Mouse (Mus musculus) liver, adult 2 months (tissue): Measurements from ENCODE around the gene Poldip3. TPM values are rescaled to one million over a fixed set of nuclear protein-coding genes. Genes with fewer than 3 reads are reported as not detected.

Source experiments
- DNase-seq: peaks from one replicate; pipeline ENCODE4 v3.0.0-alpha.2; 2011; ENCODE audit warnings: low read depth, low spot score; ENCODE audit errors: extremely low read depth
- H3K27ac ChIP-seq: fragments of 200-500 bp; replicated peaks from 2 replicates; pipeline ENCODE4 v1.5.1; 2012; ENCODE audit warnings: low read depth, mild to moderate bottlenecking, control low read depth, inconsistent platforms, low read length; ENCODE audit not compliant: insufficient read depth
- H3K27me3 ChIP-seq: fragments of 200-500 bp; 2 replicates; pipeline ENCODE4 v1.6.1; 2012; ENCODE audit warnings: mild to moderate bottlenecking, moderate library complexity, low read length, inconsistent platforms; ENCODE audit not compliant: control insufficient read depth, insufficient read depth
- H3K36me3 ChIP-seq: fragments of 200-500 bp; 2 replicates; pipeline ENCODE4 v1.6.1; 2012; ENCODE audit warnings: low read length, inconsistent platforms; ENCODE audit not compliant: control insufficient read depth, insufficient read depth
- H3K4me1 ChIP-seq: fragments of 200-500 bp; 2 replicates; pipeline ENCODE4 v1.6.1; 2011; ENCODE audit warnings: low read length; ENCODE audit not compliant: control insufficient read depth, insufficient read depth
- H3K4me3 ChIP-seq: fragments of 200-500 bp; 2 replicates; pipeline ENCODE4 v1.5.1; 2011; ENCODE audit warnings: low read depth, mild to moderate bottlenecking, control low read depth, low read length, moderate library complexity; ENCODE audit not compliant: insufficient read depth
- H3K79me2 ChIP-seq: fragments of 200-500 bp; 2 replicates; pipeline ENCODE4 v1.6.1; 2012; ENCODE audit warnings: inconsistent platforms, mild to moderate bottlenecking, low read length, moderate library complexity; ENCODE audit not compliant: control insufficient read depth, insufficient read depth
- H3K9ac ChIP-seq: fragments of 200-500 bp; 2 replicates; pipeline ENCODE4 v1.6.1; 2012; ENCODE audit warnings: low read depth, mild to moderate bottlenecking, control low read depth, inconsistent platforms, low read length
- CTCF ChIP-seq: fragments of 200-500 bp; IDR thresholded peaks from 2 replicates; pipeline ENCODE4 v1.5.1; 2011; ENCODE audit warnings: low read depth, low read length, control low read depth
- POLR2A ChIP-seq: fragments of 200-500 bp; IDR thresholded peaks from 2 replicates; pipeline ENCODE4 v1.6.1; 2011; ENCODE audit warnings: low read length, control low read depth; ENCODE audit not compliant: insufficient read depth; ENCODE audit errors: extremely low read depth
- WGBS: fragments of 180-500 bp; shearing (Covaris S2); methylation state at CpG from one replicate; pipeline ENCODE4 v1.1.7; 2018; 5-methylcytosine and 5-hydroxymethylcytosine counted together
- polyA plus RNA-seq: library from polyadenylated mRNA; depleted of rRNA; stranded (reverse); fragments of >200 nt; gene quantifications from 2 replicates; pipeline ENCODE4 v1.2.3, GENCODE M21; 2012
- total RNA-seq: library from RNA; depleted of rRNA; stranded (reverse); fragments of >200 nt; gene quantifications from 2 replicates; pipeline ENCODE4 v1.2.3, GENCODE M21; 2014

Poldip3 gene
- total and polyA plus RNA-seq, 2 experiments, result 21.6 to 34.6 TPM

DNA sequence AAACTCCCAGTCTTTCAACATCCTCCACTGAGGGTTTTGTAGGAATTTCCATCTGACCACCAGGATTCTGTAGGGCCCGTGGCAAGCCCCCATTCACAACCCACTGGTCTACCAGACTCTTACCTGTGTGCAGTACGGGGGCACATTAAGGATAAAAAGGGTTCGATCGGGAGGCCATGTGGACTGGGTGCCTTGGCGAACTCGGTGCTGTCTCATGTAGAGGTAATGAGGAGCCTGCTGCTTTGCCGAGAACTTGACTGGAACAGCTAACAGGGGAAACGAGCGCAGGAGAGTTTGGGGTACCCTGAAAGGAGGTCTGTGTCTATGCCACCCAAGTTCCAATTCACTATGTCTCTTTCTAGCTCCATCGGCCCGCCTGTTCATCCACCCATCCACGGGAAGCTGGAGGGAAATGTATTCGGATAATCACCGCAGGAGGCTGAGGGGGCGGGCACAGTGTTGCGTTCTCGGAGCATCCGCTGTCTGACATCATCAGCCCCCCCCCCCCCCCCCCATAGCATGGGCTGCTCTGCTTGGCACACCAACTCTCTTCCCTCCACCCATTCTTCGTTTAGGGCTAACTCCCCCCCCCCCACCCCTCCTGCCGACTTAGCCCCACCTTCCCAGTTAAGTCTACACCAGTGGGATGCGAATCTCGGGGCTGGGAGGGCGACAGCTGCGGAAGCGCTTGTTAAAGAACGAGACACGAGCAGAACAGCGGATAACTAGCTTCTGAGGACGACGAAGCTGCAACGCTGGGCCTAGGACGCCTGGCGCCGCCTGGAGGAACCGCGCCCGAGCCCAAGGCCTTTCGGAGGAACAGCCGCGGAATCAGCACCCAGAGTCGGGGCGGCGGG is 27.2 kb downstream of the Poldip3 start:
- peak overlapping the region; percentile 56 for H3K27ac ChIP-seq
- H3K27me3 ChIP-seq, result no peaks in the 10 kb centered on the region
- peak overlapping the region; percentile 97 for H3K9ac ChIP-seq
- peaks cover 9% of the 10 kb centered on the region; the same call in 1 of the 2 replicates for H3K79me2 ChIP-seq
- no peak for TF ChIP-seq POLR2A
- TF ChIP-seq CTCF, result no peak
- peaks cover 5% of the 10 kb centered on the region; the same call in 1 of the 2 replicates for H3K4me1 ChIP-seq
- DNase-seq, result no peak
- 4% methylated on average over 43 of the region's 43 CpGs for WGBS
- peaks cover 2% of the 10 kb centered on the region for H3K36me3 ChIP-seq
- H3K4me3 ChIP-seq, result peak overlapping the region; percentile 100

DNA sequence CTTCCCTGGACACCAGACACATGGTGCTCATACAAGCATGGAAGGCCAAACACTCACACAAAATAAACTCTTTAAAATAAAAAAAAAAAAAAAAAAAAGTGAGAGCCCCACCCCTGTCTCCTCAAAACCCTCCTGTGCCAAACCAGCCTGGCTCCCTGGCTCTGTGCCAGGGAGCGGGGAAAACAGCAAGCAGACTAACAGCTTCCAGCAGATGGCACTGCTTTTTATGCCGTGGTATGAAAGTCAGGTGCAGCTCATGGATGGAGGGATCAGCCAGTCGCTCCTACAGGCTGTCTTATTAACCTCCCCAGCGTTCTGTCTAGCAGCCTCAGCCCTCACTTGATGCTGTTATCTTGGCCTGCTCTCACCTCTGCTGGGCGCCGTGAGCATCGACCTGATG is 30.8 kb downstream of the Poldip3 start:
- no peak for TF ChIP-seq POLR2A
- peak; percentile 63 for TF ChIP-seq CTCF
- Histone ChIP-seq H3K27me3 (no peaks in the 10 kb centered on the region), H3K79me2 (peaks cover 9% of the 10 kb centered on the region; the same call in 1 of the 2 replicates), H3K27ac (no peak overlapping the region), H3K36me3 (no peaks in the 10 kb centered on the region; the same call in 1 of the 2 replicates), H3K4me1 (peaks cover 5% of the 10 kb centered on the region; the same call in 1 of the 2 replicates), H3K4me3 (no peak overlapping the region), H3K9ac (no peak overlapping the region)
- 48% methylated on average over 7 of the region's 7 CpGs for WGBS
- DNase-seq, result peak; percentile 57

DNA sequence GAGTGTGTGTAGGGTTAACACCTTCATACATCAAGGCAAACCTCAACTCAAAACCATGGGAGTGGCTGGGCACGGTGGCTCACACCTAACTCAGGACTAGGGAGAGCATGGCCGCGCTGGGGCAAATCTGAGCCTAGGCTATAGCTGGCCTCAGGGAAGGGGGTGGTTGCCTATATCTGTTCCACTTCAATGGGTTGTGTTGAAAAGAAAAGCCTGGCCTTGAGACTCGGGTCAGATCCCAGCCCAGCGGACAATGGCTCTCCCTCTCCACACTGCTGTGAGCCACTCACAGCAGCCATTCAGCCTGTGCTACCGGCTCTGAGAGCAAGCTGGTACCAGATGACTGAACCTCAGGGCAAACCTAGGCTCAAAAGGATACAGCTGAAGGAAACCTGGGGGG is 34.1 kb downstream of the Poldip3 start:
- H3K27me3 ChIP-seq, result no peaks in the 10 kb centered on the region
- DNase-seq, result no peak
- no peaks in the 10 kb centered on the region; the same call in 1 of the 2 replicates for H3K36me3 ChIP-seq
- H3K9ac ChIP-seq, result no peak overlapping the region
- H3K4me1 ChIP-seq, result no peaks in the 10 kb centered on the region
- no peak overlapping the region for H3K4me3 ChIP-seq
- H3K79me2 ChIP-seq, result no peaks in the 10 kb centered on the region
- TF ChIP-seq CTCF, result no peak
- WGBS, result 92% methylated on average over 6 of the region's 6 CpGs
- no peak overlapping the region for H3K27ac ChIP-seq

DNA sequence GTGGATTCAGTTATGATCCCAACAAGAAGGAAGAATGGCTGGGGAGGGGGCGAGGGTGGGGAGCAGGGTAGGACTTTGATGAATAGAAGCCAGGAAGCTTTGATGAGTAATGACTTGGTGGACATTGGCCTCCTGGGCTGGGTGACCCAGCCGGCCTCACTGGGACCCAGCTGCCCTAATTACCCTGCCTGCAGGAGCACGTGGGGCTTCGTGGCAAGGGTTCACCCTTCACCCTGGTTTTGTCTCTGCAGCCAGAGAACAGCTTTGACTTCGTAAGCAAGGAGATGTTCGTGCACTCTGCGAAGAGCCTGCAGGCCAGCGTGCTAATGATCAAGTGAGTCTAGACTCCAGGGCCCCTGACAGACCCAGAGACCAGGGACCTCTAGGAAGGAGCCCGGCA is 35.1 kb downstream of the Poldip3 start:
- H3K4me1 ChIP-seq, result no peaks in the 10 kb centered on the region

DNA sequence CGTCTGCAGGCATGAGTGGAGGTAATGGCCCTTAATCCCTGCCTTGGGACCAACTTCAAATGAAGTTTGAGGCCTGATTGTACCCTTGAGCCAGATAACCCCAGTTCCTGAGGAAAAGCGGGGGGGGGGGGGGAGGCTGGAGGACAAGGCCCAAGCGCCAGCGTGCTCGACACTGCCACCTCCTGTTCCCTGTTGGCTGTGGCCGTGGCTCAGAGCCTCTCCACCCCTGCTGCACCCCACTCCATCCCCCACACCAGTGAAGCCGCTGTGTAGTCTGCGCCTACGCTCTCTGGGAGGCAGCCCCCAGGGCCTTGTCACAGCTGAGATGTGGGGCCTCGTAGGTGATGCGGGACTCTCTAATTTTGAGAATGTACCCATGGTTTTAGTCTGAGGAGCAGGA is 36.3 kb downstream of the Poldip3 start:
- H3K4me3 ChIP-seq, result no peak overlapping the region
- H3K4me1 ChIP-seq, result no peaks in the 10 kb centered on the region
- WGBS, result 25% methylated on average over 10 of the region's 11 CpGs
- DNase-seq, result peak; percentile 21
- TF ChIP-seq POLR2A, result no peak
- TF ChIP-seq CTCF, result peak; percentile 84
- H3K79me2 ChIP-seq, result no peaks in the 10 kb centered on the region
- peaks cover 2% of the 10 kb centered on the region; the same call in 1 of the 2 replicates for H3K36me3 ChIP-seq
- no peak overlapping the region for H3K27ac ChIP-seq
- no peak overlapping the region for H3K9ac ChIP-seq
- H3K27me3 ChIP-seq, result no peaks in the 10 kb centered on the region

More for the DNA sequence above, 35.1 kb downstream of the Poldip3 start:
- no peak for TF ChIP-seq CTCF
- no peak for TF ChIP-seq POLR2A
- Histone ChIP-seq H3K36me3 (peaks cover 2% of the 10 kb centered on the region; the same call in 1 of the 2 replicates), H3K9ac (no peak overlapping the region), H3K27ac (no peak overlapping the region), H3K79me2 (no peaks in the 10 kb centered on the region), H3K4me3 (no peak overlapping the region), H3K27me3 (no peaks in the 10 kb centered on the region)
- 79% methylated on average over 9 of the region's 9 CpGs for WGBS
- DNase-seq, result peak; percentile 40

DNA sequence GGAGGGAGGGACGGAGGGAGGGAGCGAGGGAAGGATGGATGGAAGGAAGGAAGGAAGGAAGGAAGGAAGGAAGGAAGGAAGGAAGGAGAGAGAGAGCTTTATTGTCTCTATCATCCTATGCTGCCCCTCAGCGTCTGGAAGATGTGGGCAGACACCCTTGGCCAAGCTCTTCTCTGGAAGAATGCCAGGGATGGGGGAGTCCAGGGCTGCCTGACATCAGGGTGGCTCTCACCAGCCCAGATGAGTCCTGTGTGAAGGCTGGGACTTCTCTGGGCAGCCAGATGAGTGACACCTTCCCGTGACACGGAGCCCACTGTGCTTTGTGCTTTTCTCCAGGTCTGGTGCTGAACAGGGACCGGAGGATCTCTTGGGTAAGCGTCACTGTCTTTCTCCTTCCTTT is 37.3 kb downstream of the Poldip3 start:
- no peak for DNase-seq
- TF ChIP-seq CTCF, result no peak
- no peak for TF ChIP-seq POLR2A
- Histone ChIP-seq H3K4me3 (no peak overlapping the region), H3K27ac (no peak overlapping the region), H3K4me1 (no peaks in the 10 kb centered on the region), H3K9ac (no peak overlapping the region), H3K27me3 (no peaks in the 10 kb centered on the region), H3K79me2 (no peaks in the 10 kb centered on the region), H3K36me3 (peaks cover 2% of the 10 kb centered on the region; the same call in 1 of the 2 replicates)
- WGBS, result 94% methylated on average over 7 of the region's 7 CpGs
